Mouse (Mus musculus) heart, embryonic 14.5 days (tissue): Measurements from ENCODE around the gene Top2a. TPM values are rescaled to one million over a fixed set of nuclear protein-coding genes. Genes with fewer than 3 reads are reported as not detected.
A peak's percentile ranks its signal among the peaks of the same experiment; 100 is the strongest.

Source experiments
- ATAC-seq: fragments of 200-750 bp; cut with Nextera tagmentation; 2 replicates; pipeline ENCODE4 v1.8.0; 2017; ENCODE audit warnings: low read depth, moderate TSS enrichment; ENCODE audit not compliant: insufficient number of reproducible peaks, insufficient read depth, low FRiP score
- H3K27ac ChIP-seq, 2 experiments: fragments of 200-500 bp in 1 of 2; fragments of 300-500 bp in 1 of 2; sonication (generic) in 1 of 2; replicated peaks in 1 of 2; 2 replicates each; pipeline ENCODE4 v1.5.1; 2012 to 2014; ENCODE audit warnings: low read depth in 2 of 2, low read length in 2 of 2, control low read depth in 1 of 2, mild to moderate bottlenecking in 1 of 2, mixed read lengths in 1 of 2; ENCODE audit not compliant: control insufficient read depth in 1 of 2, insufficient read depth in 1 of 2
- H3K27me3 ChIP-seq: fragments of 300-500 bp; sonication (generic); 2 replicates; pipeline ENCODE4 v1.6.1; 2014; ENCODE audit warnings: mild to moderate bottlenecking, low read length, control low read depth; ENCODE audit not compliant: control insufficient read depth, insufficient read depth
- H3K36me3 ChIP-seq: fragments of 300-500 bp; sonication (generic); 2 replicates; pipeline ENCODE4 v1.6.1; 2014; ENCODE audit warnings: mild to moderate bottlenecking, control low read depth, low read length, mixed read lengths; ENCODE audit not compliant: control insufficient read depth, insufficient read depth
- H3K4me1 ChIP-seq, 2 experiments: fragments of 200-500 bp in 1 of 2; fragments of 300-500 bp in 1 of 2; sonication (generic) in 1 of 2; 2 replicates each; pipeline ENCODE4 v1.6.1; 2012 to 2014; ENCODE audit warnings: low read length in 2 of 2, control low read depth in 1 of 2, mixed read lengths in 1 of 2; ENCODE audit not compliant: control insufficient read depth in 2 of 2, insufficient read depth in 2 of 2
- H3K4me2 ChIP-seq: fragments of 300-500 bp; sonication (generic); 2 replicates; pipeline ENCODE4 v1.6.1; 2014; ENCODE audit warnings: mild to moderate bottlenecking, low read length
- H3K4me3 ChIP-seq, 2 experiments: fragments of 200-500 bp in 1 of 2; fragments of 300-500 bp in 1 of 2; sonication (generic) in 1 of 2; 2 replicates each; pipeline ENCODE4 v1.5.1; 2012 to 2014; ENCODE audit warnings: low read length in 2 of 2, mild to moderate bottlenecking in 2 of 2, control low read depth in 1 of 2, low read depth in 1 of 2, moderate library complexity in 1 of 2; ENCODE audit not compliant: control insufficient read depth in 1 of 2, insufficient read depth in 1 of 2
- H3K9ac ChIP-seq: fragments of 300-500 bp; sonication (generic); 2 replicates; pipeline ENCODE4 v1.6.1; 2014; ENCODE audit warnings: mild to moderate bottlenecking, low read length
- H3K9me3 ChIP-seq: fragments of 300-500 bp; sonication (generic); 2 replicates; pipeline ENCODE4 v1.6.1; 2016; ENCODE audit warnings: low read length, control low read depth; ENCODE audit not compliant: control insufficient read depth
- WGBS: fragments of 180-500 bp; shearing (Covaris S2); extraction: QIAGEN DNeasy Blood & Tissue Kit; methylation state at CpG from one replicate; pipeline ENCODE4 v1.1.7; 2014; 5-methylcytosine and 5-hydroxymethylcytosine counted together
- polyA plus RNA-seq: library from polyadenylated mRNA; unstranded; fragments of >200 nt; fragmentation: Nextera tagmentation; extraction: Ambion mirVana; gene quantifications from 2 replicates; pipeline ENCODE4 v1.2.1, GENCODE M21; 2014

Gene Top2a
- polyA plus RNA-seq, 1 experiment from 2014 or later, result 174 TPM

DNA sequence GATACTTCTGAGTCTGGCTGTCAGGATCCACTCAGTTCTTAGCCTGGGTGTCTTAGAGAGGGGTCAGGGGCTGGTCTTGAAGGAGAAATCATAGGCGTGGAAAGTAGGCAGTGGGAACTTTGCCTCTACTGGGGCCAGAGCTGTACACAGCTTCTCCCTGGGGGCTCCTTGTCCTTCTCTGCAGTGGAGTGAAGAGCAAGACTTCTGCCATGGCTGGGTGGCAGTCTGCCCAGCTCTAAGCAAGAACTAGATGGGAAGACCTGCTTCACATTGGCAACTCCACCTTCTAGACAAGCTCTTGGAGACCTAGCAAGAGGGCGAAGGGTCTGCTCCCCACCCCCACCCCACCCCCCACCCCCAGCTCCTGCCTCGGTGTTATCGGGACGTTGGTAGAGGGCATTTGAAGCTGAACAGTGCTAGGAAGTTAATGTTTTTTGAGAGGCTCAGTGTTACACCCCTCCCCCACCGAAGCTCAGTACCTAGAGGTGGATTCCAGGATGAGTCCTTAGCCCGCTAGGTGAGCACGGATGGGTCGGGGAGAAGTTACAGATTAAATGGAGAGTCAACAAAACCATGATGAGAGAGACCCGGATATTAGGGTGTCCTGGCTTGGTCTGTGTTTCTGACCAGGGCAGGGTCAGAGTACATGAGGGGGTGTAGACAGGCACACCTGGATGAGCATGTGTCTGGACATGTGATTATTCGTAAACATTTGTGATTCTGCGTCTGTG is 21.3 kb upstream of the Top2a start:
- peak overlapping the region in 1 of 2 experiments; percentile 31; a peak in 1 of 4 replicates for H3K27ac ChIP-seq
- no peak for ATAC-seq
- H3K4me3 ChIP-seq, result peak overlapping the region in 1 of 2 experiments; percentile 0; a peak in 1 of 4 replicates
- H3K27me3 ChIP-seq, result peaks cover 5% of the 10 kb centered on the region; the same call in 1 of the 2 replicates
- H3K4me1 ChIP-seq, result peaks cover 41 to 49% of the 10 kb centered on the region in 2 experiments
- peaks cover 28% of the 10 kb centered on the region for H3K36me3 ChIP-seq
- H3K4me2 ChIP-seq, result peak overlapping the region; percentile 41
- no peaks in the 10 kb centered on the region for H3K9me3 ChIP-seq
- peak overlapping the region; percentile 22; the same call in 1 of the 2 replicates for H3K9ac ChIP-seq
- 66% methylated on average over 12 of the region's 12 CpGs for WGBS

GRCm38 (mm10) chr11:99044306-99044705 is 20.3 kb upstream of the Top2a start:
- no peak overlapping the region for H3K9ac ChIP-seq
- H3K27ac ChIP-seq, result no peak overlapping the region
- peak overlapping the region in 1 of 2 experiments; percentile 0; a peak in 1 of 4 replicates for H3K4me3 ChIP-seq
- H3K9me3 ChIP-seq, result no peaks in the 10 kb centered on the region
- peaks cover 41 to 49% of the 10 kb centered on the region in 2 experiments for H3K4me1 ChIP-seq
- H3K27me3 ChIP-seq, result peaks cover 5% of the 10 kb centered on the region; the same call in 1 of the 2 replicates
- H3K4me2 ChIP-seq, result peak overlapping the region; percentile 41
- ATAC-seq, result no peak
- WGBS, result 83% methylated on average over 5 of the region's 5 CpGs
- H3K36me3 ChIP-seq, result peaks cover 18% of the 10 kb centered on the region

GRCm38 (mm10) chr11:99043632-99044031 is 19.6 kb upstream of the Top2a start:
- peaks cover 41 to 49% of the 10 kb centered on the region in 2 experiments for H3K4me1 ChIP-seq
- no peaks in the 10 kb centered on the region for H3K9me3 ChIP-seq
- H3K27me3 ChIP-seq, result peaks cover 5% of the 10 kb centered on the region; the same call in 1 of the 2 replicates
- peak overlapping the region; percentile 9 to 16; a peak in 2 of 4 replicates for H3K4me3 ChIP-seq
- ATAC-seq, result no peak
- peak overlapping the region in 1 of 2 experiments; percentile 44; a peak in 2 of 4 replicates for H3K27ac ChIP-seq
- H3K9ac ChIP-seq, result no peak overlapping the region
- peak overlapping the region; percentile 41 for H3K4me2 ChIP-seq
- 58% methylated on average over 6 of the region's 6 CpGs for WGBS
- H3K36me3 ChIP-seq, result peaks cover 12% of the 10 kb centered on the region

DNA sequence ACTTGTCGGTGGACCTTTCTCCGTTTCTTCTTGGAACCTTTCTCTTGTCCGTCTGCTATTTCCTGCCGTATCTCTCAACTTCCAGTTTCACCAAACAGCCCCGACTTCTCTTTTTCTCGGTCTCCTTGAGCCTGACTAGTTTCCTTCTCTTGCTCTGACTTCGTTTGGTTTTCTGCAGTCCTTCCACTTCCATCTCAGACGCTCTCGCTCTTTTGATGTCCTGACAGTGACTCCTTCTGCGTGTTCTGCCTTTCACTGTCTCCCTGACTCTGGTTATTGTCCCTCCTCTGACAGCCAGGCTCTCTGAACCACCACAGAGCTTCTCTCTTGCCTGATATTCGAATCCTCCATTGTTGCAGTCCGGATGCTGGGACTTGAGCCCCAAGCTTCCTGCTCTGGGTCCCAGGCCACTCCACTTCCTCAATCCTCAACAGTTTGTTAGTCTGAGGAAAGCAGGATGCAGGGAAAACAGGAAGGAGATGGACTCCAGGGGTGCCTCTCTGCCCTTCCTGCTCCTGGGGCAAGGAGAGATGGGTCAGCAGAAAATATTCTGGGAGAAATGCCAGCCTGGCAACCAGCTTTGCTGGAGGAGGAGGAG is 18.9 kb upstream of the Top2a start:
- Histone ChIP-seq H3K9me3 (no peaks in the 10 kb centered on the region), H3K27me3 (peaks cover 5% of the 10 kb centered on the region; the same call in 1 of the 2 replicates), H3K36me3 (peaks cover 6% of the 10 kb centered on the region; the same call in 1 of the 2 replicates), H3K9ac (peak overlapping the region; percentile 89), H3K4me2 (peak overlapping the region; percentile 95), H3K4me1 (peaks cover 39 to 46% of the 10 kb centered on the region in 2 experiments), H3K27ac (peak overlapping the region; percentile 89 to 90), H3K4me3 (peak overlapping the region; percentile 67 to 69)
- WGBS, result 21% methylated on average over 12 of the region's 12 CpGs
- ATAC-seq, result no peak

- no peak for ATAC-seq
- H3K36me3 ChIP-seq, result peaks cover 6% of the 10 kb centered on the region; the same call in 1 of the 2 replicates
Observed at GRCm38 (mm10) chr11:99041841-99042780, 18.1 kb upstream of the Top2a start.

DNA sequence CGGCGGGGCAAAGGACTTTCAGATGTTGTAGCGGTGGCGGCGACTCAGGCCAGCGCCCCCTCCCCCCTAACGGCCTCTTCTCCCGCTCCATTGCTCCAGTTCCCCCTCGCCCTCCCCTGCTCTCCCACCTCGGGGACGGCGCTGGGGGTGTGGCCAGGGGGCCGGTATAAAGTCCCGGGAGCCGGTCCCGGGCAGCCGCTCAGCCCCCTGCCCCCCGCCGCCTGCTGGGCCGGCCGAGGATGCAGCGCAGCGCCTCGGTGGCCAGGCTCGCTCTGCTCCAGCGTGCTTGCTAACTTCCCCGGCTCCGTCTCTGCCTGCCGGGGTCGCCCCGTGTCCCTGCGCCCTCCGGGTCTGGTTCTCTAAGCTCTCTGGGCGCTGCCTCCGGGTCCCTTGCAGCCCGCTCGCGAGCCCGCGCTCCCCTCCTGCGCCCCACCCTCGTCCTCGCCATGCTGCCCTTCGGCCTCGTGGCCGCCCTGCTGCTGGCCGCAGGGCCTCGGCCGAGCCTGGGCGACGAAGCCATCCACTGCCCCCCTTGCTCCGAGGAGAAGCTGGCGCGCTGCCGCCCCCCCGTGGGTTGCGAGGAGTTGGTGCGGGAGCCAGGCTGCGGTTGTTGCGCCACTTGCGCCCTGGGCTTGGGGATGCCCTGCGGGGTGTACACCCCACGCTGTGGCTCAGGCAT is 17.2 kb upstream of the Top2a start, which contains the start of gene Igfbp4:
Gene Igfbp4 (plus strand): TSS at position 194 of the 679 bp plus-strand sequence.
- Histone ChIP-seq H3K9me3 (no peaks in the 10 kb centered on the region), H3K4me3 (peak within 1 kb of the TSS; percentile 67 to 69), H3K4me2 (peak within 1 kb of the TSS; percentile 95), H3K4me1 (peaks cover 28 to 29% of the 10 kb centered on the region in 2 experiments), H3K9ac (peak within 1 kb of the TSS; percentile 89), H3K36me3 (peaks cover 6% of the 10 kb centered on the region; the same call in 1 of the 2 replicates), H3K27me3 (peaks cover 5% of the 10 kb centered on the region; the same call in 1 of the 2 replicates), H3K27ac (peak within 1 kb of the TSS; percentile 89 to 90)
- 2% methylated on average over 61 of the region's 63 CpGs for WGBS
- peak; percentile 74 for ATAC-seq

More at GRCm38 (mm10) chr11:99041841-99042780, 18.1 kb upstream of the Top2a start:
- H3K4me3 ChIP-seq, result peak overlapping the region; percentile 67 to 69
- peak overlapping the region; percentile 95 for H3K4me2 ChIP-seq
- 37% methylated on average over 16 of the region's 16 CpGs for WGBS
- peaks cover 31 to 38% of the 10 kb centered on the region in 2 experiments for H3K4me1 ChIP-seq
- peaks cover 5% of the 10 kb centered on the region; the same call in 1 of the 2 replicates for H3K27me3 ChIP-seq
- H3K9ac ChIP-seq, result peak overlapping the region; percentile 89
- H3K9me3 ChIP-seq, result no peaks in the 10 kb centered on the region
- H3K27ac ChIP-seq, result peak overlapping the region; percentile 89 to 90
